Mouse (Mus musculus) neural tube, embryonic 11.5 days (tissue): ENCODE data around the gene Nxnl1. TPM values are rescaled to one million over a fixed set of nuclear protein-coding genes. Genes with fewer than 3 reads are reported as not detected.
A peak's percentile ranks its signal among the peaks of the same experiment; 100 is the strongest.

ENCODE experiments used
- ATAC-seq: fragments of 200-750 bp; cut with Nextera tagmentation; 2 replicates; pipeline ENCODE4 v1.8.0; 2017; ENCODE audit warnings: moderate number of reproducible peaks, mild to moderate bottlenecking, moderate TSS enrichment, moderate library complexity; ENCODE audit not compliant: insufficient read depth, low FRiP score, low TSS enrichment
- DNase-seq: peaks from one replicate; pipeline ENCODE4 v3.0.0-alpha.2; 2015; ENCODE audit warnings: low spot score
- H3K27ac ChIP-seq: fragments of 300-500 bp; sonication (generic); 2 replicates; pipeline ENCODE4 v1.5.1; 2014; ENCODE audit warnings: low read depth, mild to moderate bottlenecking, low read length
- H3K27me3 ChIP-seq: fragments of 300-500 bp; sonication (generic); 2 replicates; pipeline ENCODE4 v1.6.1; 2014; ENCODE audit warnings: mild to moderate bottlenecking, low read length, mixed read lengths; ENCODE audit not compliant: control insufficient read depth, insufficient read depth
- H3K36me3 ChIP-seq: fragments of 300-500 bp; sonication (generic); 2 replicates; pipeline ENCODE4 v1.6.1; 2014; ENCODE audit warnings: mild to moderate bottlenecking, low read length, moderate library complexity, mixed read lengths; ENCODE audit not compliant: control insufficient read depth, insufficient read depth
- H3K4me1 ChIP-seq: fragments of 300-500 bp; sonication (generic); 2 replicates; pipeline ENCODE4 v1.6.1; 2014; ENCODE audit warnings: low read length, mixed read lengths; ENCODE audit not compliant: control insufficient read depth, insufficient read depth
- H3K4me2 ChIP-seq: fragments of 300-500 bp; sonication (generic); 2 replicates; pipeline ENCODE4 v1.6.1; 2014; ENCODE audit warnings: low read depth, mild to moderate bottlenecking, moderate library complexity
- H3K4me3 ChIP-seq: fragments of 300-500 bp; sonication (generic); 2 replicates; pipeline ENCODE4 v1.5.1; 2014; ENCODE audit warnings: low read depth, low read length
- H3K9ac ChIP-seq: fragments of 300-500 bp; sonication (generic); 2 replicates; pipeline ENCODE4 v1.6.1; 2014; ENCODE audit warnings: mild to moderate bottlenecking, low read length
- H3K9me3 ChIP-seq: fragments of 300-500 bp; sonication (generic); 2 replicates; pipeline ENCODE4 v1.6.1; 2016; ENCODE audit warnings: low read length; ENCODE audit not compliant: control insufficient read depth
- WGBS: fragments of 180-500 bp; shearing (Covaris S2); extraction: QIAGEN DNeasy Blood & Tissue Kit; methylation state at CpG from one replicate; pipeline ENCODE4 v1.1.7; 2014; 5-methylcytosine and 5-hydroxymethylcytosine counted together
- polyA plus RNA-seq: library from polyadenylated mRNA; unstranded; fragments of >200 nt; fragmentation: Nextera tagmentation; extraction: Ambion mirVana; gene quantifications from 2 replicates; pipeline ENCODE4 v1.2.1, GENCODE M21; 2014

Nxnl1 gene
- polyA plus RNA-seq, 1 experiment from 2014 or later, result not detected

GRCm38 (mm10) chr8:71574426-71574825, 8.0 kb upstream of the Nxnl1 start:
- WGBS, result 80% methylated on average over 7 of the region's 7 CpGs

GRCm38 (mm10) chr8:71572847-71573633, 6.6 kb upstream of the Nxnl1 start:
- no peak overlapping the region for H3K27ac ChIP-seq
- no peak overlapping the region for H3K4me2 ChIP-seq
- DNase-seq, result no peak

More at GRCm38 (mm10) chr8:71574426-71574825, 8.0 kb upstream of the Nxnl1 start:
- H3K36me3 ChIP-seq, result no peaks in the 10 kb centered on the region
- DNase-seq (no peak), ATAC-seq (no peak)
- peaks cover 9% of the 10 kb centered on the region; the same call in 1 of the 2 replicates for H3K4me1 ChIP-seq
- H3K4me2 ChIP-seq, result no peak overlapping the region
- H3K27me3 ChIP-seq, result no peaks in the 10 kb centered on the region
- H3K9ac ChIP-seq, result no peak overlapping the region
- no peak overlapping the region for H3K4me3 ChIP-seq
- H3K27ac ChIP-seq, result no peak overlapping the region
- no peaks in the 10 kb centered on the region for H3K9me3 ChIP-seq

GRCm38 (mm10) chr8:71572077-71572476, 5.7 kb upstream of the Nxnl1 start:
- H3K9ac ChIP-seq, result no peak overlapping the region
- ATAC-seq (no peak), DNase-seq (no peak)
- H3K4me1 ChIP-seq, result peaks cover 9% of the 10 kb centered on the region; the same call in 1 of the 2 replicates
- 88% methylated on average over 2 of the region's 2 CpGs for WGBS
- no peaks in the 10 kb centered on the region for H3K36me3 ChIP-seq
- H3K27ac ChIP-seq, result no peak overlapping the region
- peaks cover 9% of the 10 kb centered on the region for H3K27me3 ChIP-seq
- no peaks in the 10 kb centered on the region for H3K9me3 ChIP-seq
- H3K4me2 ChIP-seq, result no peak overlapping the region
- H3K4me3 ChIP-seq, result no peak overlapping the region

More at GRCm38 (mm10) chr8:71572847-71573633, 6.6 kb upstream of the Nxnl1 start:
- 83% methylated on average over 9 of the region's 9 CpGs for WGBS
- Histone ChIP-seq H3K27me3 (peaks cover 9% of the 10 kb centered on the region), H3K4me3 (no peak overlapping the region), H3K9me3 (no peaks in the 10 kb centered on the region), H3K36me3 (no peaks in the 10 kb centered on the region), H3K9ac (no peak overlapping the region), H3K4me1 (peaks cover 9% of the 10 kb centered on the region; the same call in 1 of the 2 replicates)
- no peak for ATAC-seq

GRCm38 (mm10) chr8:71570291-71570954, 4.0 kb upstream of the Nxnl1 start:
- H3K36me3 ChIP-seq, result no peaks in the 10 kb centered on the region
- peak overlapping the region; percentile 51 for H3K9ac ChIP-seq
- DNase-seq (peak; percentile 85), ATAC-seq (peak; percentile 84)
- H3K4me1 ChIP-seq, result peaks cover 9% of the 10 kb centered on the region; the same call in 1 of the 2 replicates
- 0 out of 2 replicates have a peak overlapping the region, but pooled peaks have one; percentile 14 for H3K27ac ChIP-seq
- peaks cover 9% of the 10 kb centered on the region for H3K27me3 ChIP-seq
- under 1% methylated on average over 41 of the region's 41 CpGs for WGBS
- H3K9me3 ChIP-seq, result no peaks in the 10 kb centered on the region
- H3K4me3 ChIP-seq, result peak overlapping the region; percentile 67
- peak overlapping the region; percentile 87 for H3K4me2 ChIP-seq

GRCm38 (mm10) chr8:71569366-71570290, 3.2 kb upstream of the Nxnl1 start:
- peak; percentile 90 for DNase-seq
- Histone ChIP-seq H3K4me1 (peaks cover 9% of the 10 kb centered on the region; the same call in 1 of the 2 replicates), H3K27ac (0 out of 2 replicates have a peak overlapping the region, but pooled peaks have one; percentile 14), H3K9me3 (no peaks in the 10 kb centered on the region), H3K27me3 (peaks cover 9% of the 10 kb centered on the region), H3K9ac (peak overlapping the region; percentile 51), H3K36me3 (no peaks in the 10 kb centered on the region), H3K4me2 (peak overlapping the region; percentile 87), H3K4me3 (peak overlapping the region; percentile 67)
- under 1% methylated on average over 51 of the region's 51 CpGs for WGBS
- peak; percentile 87 for ATAC-seq

GRCm38 (mm10) chr8:71568941-71569340, 2.5 kb upstream of the Nxnl1 start:
- H3K4me2 ChIP-seq, result peak overlapping the region; percentile 87
- H3K9me3 ChIP-seq, result 0 out of 2 replicates have a peak, but pooled peaks cover 3% of the 10 kb centered on the region
- no peak for DNase-seq
- no peak for ATAC-seq
- WGBS, result 27% methylated on average over 6 of the region's 6 CpGs
- H3K4me1 ChIP-seq, result peaks cover 9% of the 10 kb centered on the region; the same call in 1 of the 2 replicates
- H3K4me3 ChIP-seq, result peak overlapping the region; percentile 67
- peaks cover 9% of the 10 kb centered on the region for H3K27me3 ChIP-seq
- H3K36me3 ChIP-seq, result no peaks in the 10 kb centered on the region
- no peak overlapping the region; the same call in 1 of the 2 replicates for H3K9ac ChIP-seq
- H3K27ac ChIP-seq, result no peak overlapping the region

GRCm38 (mm10) chr8:71568387-71568937, 2.1 kb upstream of the Nxnl1 start, which contains the start of gene Slc27a1:
TSS of gene Slc27a1 (plus strand) at chr8:71568882.
- Histone ChIP-seq H3K27ac (no peak within 1 kb of the TSS), H3K9ac (peak within 1 kb of the TSS; percentile 51), H3K4me1 (peaks cover 9% of the 10 kb centered on the region; the same call in 1 of the 2 replicates), H3K27me3 (peaks cover 9% of the 10 kb centered on the region), H3K36me3 (no peaks in the 10 kb centered on the region), H3K4me2 (peak within 1 kb of the TSS; percentile 87), H3K9me3 (0 out of 2 replicates have a peak, but pooled peaks cover 3% of the 10 kb centered on the region), H3K4me3 (peak within 1 kb of the TSS; percentile 67)
- no peak for ATAC-seq
- WGBS, result 8% methylated on average over 13 of the region's 13 CpGs
- DNase-seq, result no peak
